Mouse (Mus musculus) liver, adult 2 months (tissue): ENCODE results near the gene 1810010H24Rik.

Experiments used
- CTCF ChIP-seq: fragments of 200-500 bp; IDR thresholded peaks from 2 replicates; pipeline ENCODE4 v1.5.1; 2011; ENCODE audit warnings: low read depth, low read length, control low read depth
- POLR2A ChIP-seq: fragments of 200-500 bp; IDR thresholded peaks from 2 replicates; pipeline ENCODE4 v1.6.1; 2011; ENCODE audit warnings: low read length, control low read depth; ENCODE audit not compliant: insufficient read depth; ENCODE audit errors: extremely low read depth

- TF ChIP-seq CTCF (no peak), POLR2A (no peak)
Observed at GRCm38 (mm10) chr11:107024406-107024805, 1.1 kb upstream of the 1810010H24Rik start.
